Mouse (Mus musculus) natural killer cell, adult 2 months (primary cell): ENCODE measurements around the gene Bean1.

Source experiments
- DNase-seq, 2 experiments: peaks; one replicate each; pipeline ENCODE4 v3.0.0; 2022; ENCODE audit warnings: low spot score in 2 of 2

The Bean1 gene

GRCm38 (mm10) chr8:104171050-104171620, 893 bp downstream of the Bean1 start:
- DNase-seq, result no peak

GRCm38 (mm10) chr8:104172420-104172819, 2.2 kb downstream of the Bean1 start:
- DNase-seq, result no peak

GRCm38 (mm10) chr8:104175848-104176527, 5.7 kb downstream of the Bean1 start:
- DNase-seq, result no peak

GRCm38 (mm10) chr8:104177054-104177453, 6.8 kb downstream of the Bean1 start:
- no peak for DNase-seq

GRCm38 (mm10) chr8:104184905-104185304, 14.7 kb downstream of the Bean1 start:
- no peak for DNase-seq

- no peak for DNase-seq
Observed at GRCm38 (mm10) chr8:104186827-104187226, 16.6 kb downstream of the Bean1 start.

- DNase-seq, result no peak
Observed at GRCm38 (mm10) chr8:104187622-104188021, 17.4 kb downstream of the Bean1 start.

GRCm38 (mm10) chr8:104188459-104188858, 18.2 kb downstream of the Bean1 start:
- DNase-seq, result no peak

GRCm38 (mm10) chr8:104190777-104191468, 20.7 kb downstream of the Bean1 start:
- DNase-seq, result no peak

- DNase-seq, result no peak
Observed at GRCm38 (mm10) chr8:104191496-104191895, 21.3 kb downstream of the Bean1 start.

GRCm38 (mm10) chr8:104199802-104200201, 29.6 kb downstream of the Bean1 start:
- no peak for DNase-seq

- DNase-seq, result no peak
Observed at GRCm38 (mm10) chr8:104201622-104202021, 31.4 kb downstream of the Bean1 start.

- DNase-seq, result no peak
Observed at GRCm38 (mm10) chr8:104202320-104202719, 32.1 kb downstream of the Bean1 start.

- no peak for DNase-seq
Observed at GRCm38 (mm10) chr8:104205292-104205691, 35.0 kb downstream of the Bean1 start.

GRCm38 (mm10) chr8:104217601-104218000, 47.4 kb downstream of the Bean1 start:
- no peak for DNase-seq

- peak; percentile 50 to 75 for DNase-seq
Observed at GRCm38 (mm10) chr8:104219079-104219478, 48.8 kb downstream of the Bean1 start.

GRCm38 (mm10) chr8:104219806-104220205, 49.6 kb downstream of the Bean1 start:
- DNase-seq, result peak; percentile 49 to 67

GRCm38 (mm10) chr8:104227048-104227447, 56.8 kb downstream of the Bean1 start:
- no peak for DNase-seq

GRCm38 (mm10) chr8:104230377-104230776, 60.1 kb downstream of the Bean1 start:
- DNase-seq, result no peak

- DNase-seq, result no peak
Observed at GRCm38 (mm10) chr8:104232039-104232438, 61.8 kb downstream of the Bean1 start.

GRCm38 (mm10) chr8:104232919-104233318, 62.7 kb downstream of the Bean1 start:
- peak in 1 of 2 experiments; percentile 18 for DNase-seq

GRCm38 (mm10) chr8:104234573-104234972, 64.3 kb downstream of the Bean1 start:
- no peak for DNase-seq

GRCm38 (mm10) chr8:104239418-104239861, 69.2 kb downstream of the Bean1 start:
- peak; percentile 43 to 59 for DNase-seq
